Mouse (Mus musculus) MEL (cell line): ENCODE measurements at regions not wholly inside any gene's neighbourhood (a gene's known extent, or its start where the extent isn't known, plus 50 kb on each side); places are given as distances from the start of the nearest gene placed in this dataset.
"Not testable (repeated sequence)": the region's sequence is repeated elsewhere in the genome, so short reads cannot be mapped to it uniquely, and the experiment has no call there.

ENCODE experiments used
- CTCF ChIP-seq, 3 experiments: IDR thresholded peaks in 2 of 3; conservative IDR thresholded peaks in 1 of 3; 2 replicates each; pipeline ENCODE4 v1.5.1; 2011 to 2012; ENCODE audit warnings: low read length in 3 of 3, low read depth in 2 of 3, mild to moderate bottlenecking in 2 of 3, improper control_type of control experiment in 1 of 3, inconsistent platforms in 1 of 3, mixed read lengths in 1 of 3, moderate library complexity in 1 of 3; ENCODE audit not compliant: control insufficient read depth in 1 of 3, insufficient read depth in 1 of 3, poor library complexity in 1 of 3, severe bottlenecking in 1 of 3
- NRF1 ChIP-seq: IDR thresholded peaks from 2 replicates; pipeline ENCODE4 v1.6.1; 2014; ENCODE audit warnings: low read depth, mild to moderate bottlenecking, inconsistent platforms, low read length, improper control_type of control experiment, moderate library complexity; ENCODE audit not compliant: poor library complexity, insufficient read depth, severe bottlenecking
- POLR2A ChIP-seq, 2 experiments: IDR thresholded peaks; 2 replicates each; pipeline ENCODE4 v1.6.1; 2011 to 2012; ENCODE audit warnings: low read length in 2 of 2, mild to moderate bottlenecking in 2 of 2, control low read depth in 1 of 2, improper control_type of control experiment in 1 of 2, low read depth in 1 of 2, moderate library complexity in 1 of 2; ENCODE audit not compliant: control insufficient read depth in 1 of 2, insufficient read depth in 1 of 2, poor library complexity in 1 of 2
- USF1 ChIP-seq: IDR thresholded peaks from 2 replicates; pipeline ENCODE4 v1.6.1; 2014; ENCODE audit warnings: low read depth, mild to moderate bottlenecking, inconsistent platforms, low read length, improper control_type of control experiment, moderate library complexity
- ZNF384 ChIP-seq: IDR thresholded peaks from 2 replicates; pipeline ENCODE4 v1.6.1; 2012; ENCODE audit warnings: low read depth, mild to moderate bottlenecking, inconsistent platforms, low read length, improper control_type of control experiment

DNA sequence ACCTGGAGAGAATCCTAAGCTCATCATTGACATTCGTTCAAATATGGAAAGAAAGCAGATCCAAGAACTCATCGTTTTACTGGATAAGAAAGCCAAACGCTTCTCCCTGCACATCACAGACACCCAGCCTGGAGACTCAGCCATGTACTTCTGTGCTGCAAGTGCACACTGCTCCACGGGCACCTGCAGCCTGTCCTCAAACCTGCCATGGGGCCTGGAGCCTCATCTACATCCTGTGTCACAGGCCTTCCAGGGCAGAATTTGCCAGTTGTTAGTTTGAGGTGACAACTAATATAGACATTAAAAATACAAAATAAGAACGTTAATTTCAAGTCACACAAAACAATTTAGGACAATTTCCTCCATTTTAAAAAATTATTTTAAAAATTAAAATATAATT, 549.6 kb downstream of the Dad1 start:
- not testable (repeated sequence) for TF ChIP-seq ZNF384; USF1; POLR2A (IDR thresholded peaks at IDR 0.05; ENCODE audit: control insufficient read depth in 1 of 2, insufficient read depth in 1 of 2, low read depth in 1 of 2, low read length in 2 of 2, poor library complexity in 1 of 2); CTCF (IDR thresholded peaks at IDR 0.05 in 2 of 3, conservative IDR thresholded peaks at IDR 0.05 in 1 of 3; ENCODE audit: control insufficient read depth in 1 of 3, insufficient read depth in 1 of 3, low read depth in 2 of 3, low read length in 3 of 3, poor library complexity in 1 of 3, severe bottlenecking in 1 of 3); NRF1
